Mouse (Mus musculus) kidney, embryonic 14.5 days (tissue): ENCODE data around the gene Nudcd3. TPM values are rescaled to one million over a fixed set of nuclear protein-coding genes. Genes with fewer than 3 reads are reported as not detected.
A peak's percentile ranks its signal among the peaks of the same experiment; 100 is the strongest.
"Not testable (repeated sequence)": the region's sequence is repeated elsewhere in the genome, so short reads cannot be mapped to it uniquely, and the experiment has no call there.

ENCODE experiments used
- ATAC-seq: fragments of 200-750 bp; cut with Nextera tagmentation; 2 replicates; pipeline ENCODE4 v1.8.0; 2017; ENCODE audit warnings: moderate number of reproducible peaks, mild to moderate bottlenecking, moderate TSS enrichment, moderate library complexity; ENCODE audit not compliant: low FRiP score, low TSS enrichment
- H3K27ac ChIP-seq: fragments of 300-500 bp; sonication (generic); 2 replicates; pipeline ENCODE4 v1.5.1; 2014; ENCODE audit warnings: low read depth, mild to moderate bottlenecking, low read length, moderate library complexity, mixed read lengths
- H3K27me3 ChIP-seq: fragments of 300-500 bp; sonication (generic); 2 replicates; pipeline ENCODE4 v1.6.1; 2014; ENCODE audit warnings: mild to moderate bottlenecking, low read length; ENCODE audit not compliant: control insufficient read depth, insufficient read depth
- H3K36me3 ChIP-seq: fragments of 300-500 bp; sonication (generic); 2 replicates; pipeline ENCODE4 v1.6.1; 2014; ENCODE audit warnings: low read length, mixed read lengths; ENCODE audit not compliant: control insufficient read depth, insufficient read depth
- H3K4me1 ChIP-seq: fragments of 300-500 bp; sonication (generic); 2 replicates; pipeline ENCODE4 v1.6.1; 2014; ENCODE audit warnings: low read length, mixed read lengths; ENCODE audit not compliant: control insufficient read depth, insufficient read depth
- H3K4me2 ChIP-seq: fragments of 300-500 bp; sonication (generic); replicated peaks from 2 replicates; pipeline ENCODE4 v1.6.1; 2014; ENCODE audit warnings: low read depth, mild to moderate bottlenecking, low read length
- H3K4me3 ChIP-seq: fragments of 300-500 bp; sonication (generic); 2 replicates; pipeline ENCODE4 v1.5.1; 2014; ENCODE audit warnings: mild to moderate bottlenecking, low read length
- H3K9ac ChIP-seq: fragments of 300-500 bp; sonication (generic); 2 replicates; pipeline ENCODE4 v1.6.1; 2014; ENCODE audit warnings: low read depth, mild to moderate bottlenecking, low read length, moderate library complexity
- H3K9me3 ChIP-seq: fragments of 300-500 bp; sonication (generic); 2 replicates; pipeline ENCODE4 v1.6.1; 2016; ENCODE audit warnings: low read length; ENCODE audit not compliant: control insufficient read depth
- WGBS: fragments of 180-500 bp; shearing (Covaris S2); extraction: QIAGEN DNeasy Blood & Tissue Kit; methylation state at CpG from one replicate; pipeline ENCODE4 v1.1.7; 2014; 5-methylcytosine and 5-hydroxymethylcytosine counted together
- polyA plus RNA-seq: library from polyadenylated mRNA; unstranded; fragments of >200 nt; fragmentation: Nextera tagmentation; extraction: Ambion mirVana; gene quantifications from 2 replicates; pipeline ENCODE4 v1.2.1, GENCODE M21; 2014

The Nudcd3 gene
- polyA plus RNA-seq, 1 experiment from 2014 or later = 36.0 TPM

DNA sequence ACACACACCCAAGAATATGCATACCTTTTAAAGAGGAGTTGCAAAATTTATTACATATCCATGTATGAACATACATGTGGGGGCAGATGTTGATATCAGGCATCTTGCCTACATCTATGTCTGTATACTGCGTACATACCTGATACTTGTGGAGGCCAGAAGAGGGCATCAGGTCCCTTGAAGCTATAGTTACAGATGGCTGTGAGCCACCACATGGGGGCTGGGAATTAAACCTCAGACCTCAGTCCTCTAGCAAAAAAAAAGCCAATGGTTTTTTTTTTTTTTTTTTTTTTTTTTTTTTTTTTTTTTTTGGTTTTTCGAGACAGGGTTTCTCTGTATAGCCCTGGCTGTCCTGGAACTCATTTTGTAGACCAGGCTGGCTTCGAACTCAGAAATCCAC is 103.6 kb downstream of the Nudcd3 start:
- H3K27me3 ChIP-seq, ATAC-seq, H3K27ac ChIP-seq, H3K9me3 ChIP-seq, H3K36me3 ChIP-seq, H3K4me3 ChIP-seq, H3K4me1 ChIP-seq, H3K9ac ChIP-seq, H3K4me2 ChIP-seq: not testable (repeated sequence)
- WGBS = 75% methylated on average over 3 of the region's 3 CpGs

DNA sequence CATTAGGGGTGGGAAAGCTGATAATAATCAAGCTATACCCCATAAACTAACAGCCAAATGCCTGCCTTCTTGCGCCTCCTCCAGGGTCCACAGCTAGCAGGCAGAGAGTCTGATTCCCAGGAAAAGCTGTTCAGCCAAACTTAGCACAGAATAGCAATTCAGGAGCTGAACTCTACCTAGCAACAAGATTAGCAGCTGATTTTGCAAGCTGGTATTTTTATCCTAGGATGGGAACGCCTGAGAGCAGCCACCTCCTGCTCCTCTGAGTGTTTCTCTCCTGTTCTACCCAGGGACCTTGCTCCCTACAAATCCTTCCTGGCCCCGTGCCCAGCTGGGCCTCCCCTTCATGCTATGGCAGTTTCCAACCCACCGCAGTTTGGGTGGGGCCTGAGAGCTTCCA is 113.2 kb downstream of the Nudcd3 start:
- no peak overlapping the region for H3K27ac ChIP-seq
- no peak overlapping the region for H3K9ac ChIP-seq
- 65% methylated on average over 4 of the region's 4 CpGs for WGBS
- no peaks in the 10 kb centered on the region for H3K27me3 ChIP-seq
- no peaks in the 10 kb centered on the region for H3K9me3 ChIP-seq
- no peak overlapping the region for H3K4me2 ChIP-seq
- ATAC-seq = no peak
- H3K36me3 ChIP-seq = no peaks in the 10 kb centered on the region
- no peaks in the 10 kb centered on the region for H3K4me1 ChIP-seq
- no peak overlapping the region for H3K4me3 ChIP-seq

DNA sequence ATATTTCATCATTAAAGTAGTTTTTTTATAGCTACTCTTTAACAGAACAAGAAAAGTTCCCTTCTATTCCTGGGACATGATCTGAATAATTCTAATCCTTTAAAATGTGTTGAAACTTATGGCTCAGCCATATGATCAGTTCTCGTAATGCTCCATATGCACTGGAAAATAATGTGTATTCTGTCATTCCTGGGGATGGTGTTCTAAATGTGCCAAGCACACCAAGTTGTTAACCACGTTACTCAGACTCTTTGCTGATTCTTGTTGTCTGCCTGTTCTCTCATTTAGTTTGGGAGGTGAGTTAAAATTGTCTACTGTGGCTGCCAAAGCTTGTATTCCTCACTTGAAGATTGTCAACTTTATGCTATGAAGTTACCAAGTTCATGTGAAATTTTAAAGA is 121.5 kb downstream of the Nudcd3 start:
- 88% methylated on average over 2 of the region's 2 CpGs for WGBS
- Histone ChIP-seq H3K36me3 (no peaks in the 10 kb centered on the region), H3K4me1 (no peaks in the 10 kb centered on the region), H3K4me3 (no peak overlapping the region), H3K9me3 (no peaks in the 10 kb centered on the region), H3K27me3 (no peaks in the 10 kb centered on the region), H3K9ac (no peak overlapping the region), H3K27ac (no peak overlapping the region), H3K4me2 (no peak overlapping the region)
- ATAC-seq = no peak

DNA sequence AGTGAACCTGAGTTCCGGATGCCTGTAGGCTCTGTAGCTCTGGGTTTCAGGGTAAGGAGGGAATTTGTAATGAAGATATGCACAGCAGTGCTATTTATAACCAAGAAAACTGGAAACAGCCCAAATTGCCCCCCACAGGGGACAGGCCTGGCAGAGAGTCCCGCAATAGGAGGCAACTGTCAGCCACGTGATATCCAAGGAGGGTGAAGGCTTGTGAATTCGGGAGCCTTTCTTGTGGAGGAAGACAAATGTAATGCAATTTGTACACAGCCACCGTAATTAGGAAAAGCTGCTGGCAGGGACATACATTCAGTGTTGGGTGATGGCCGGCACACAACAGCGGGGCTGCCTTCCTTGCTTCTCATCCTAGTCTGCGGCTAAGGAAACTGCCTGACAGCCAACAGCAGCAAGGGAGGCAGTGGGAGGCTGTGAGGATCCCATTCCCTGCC is 124.6 kb downstream of the Nudcd3 start:
- Histone ChIP-seq H3K4me1 (no peaks in the 10 kb centered on the region), H3K27ac (no peak overlapping the region), H3K4me3 (no peak overlapping the region), H3K9ac (no peak overlapping the region), H3K4me2 (no peak overlapping the region), H3K9me3 (no peaks in the 10 kb centered on the region), H3K27me3 (no peaks in the 10 kb centered on the region), H3K36me3 (no peaks in the 10 kb centered on the region)
- ATAC-seq = no peak
- 78% methylated on average over 8 of the region's 8 CpGs for WGBS

DNA sequence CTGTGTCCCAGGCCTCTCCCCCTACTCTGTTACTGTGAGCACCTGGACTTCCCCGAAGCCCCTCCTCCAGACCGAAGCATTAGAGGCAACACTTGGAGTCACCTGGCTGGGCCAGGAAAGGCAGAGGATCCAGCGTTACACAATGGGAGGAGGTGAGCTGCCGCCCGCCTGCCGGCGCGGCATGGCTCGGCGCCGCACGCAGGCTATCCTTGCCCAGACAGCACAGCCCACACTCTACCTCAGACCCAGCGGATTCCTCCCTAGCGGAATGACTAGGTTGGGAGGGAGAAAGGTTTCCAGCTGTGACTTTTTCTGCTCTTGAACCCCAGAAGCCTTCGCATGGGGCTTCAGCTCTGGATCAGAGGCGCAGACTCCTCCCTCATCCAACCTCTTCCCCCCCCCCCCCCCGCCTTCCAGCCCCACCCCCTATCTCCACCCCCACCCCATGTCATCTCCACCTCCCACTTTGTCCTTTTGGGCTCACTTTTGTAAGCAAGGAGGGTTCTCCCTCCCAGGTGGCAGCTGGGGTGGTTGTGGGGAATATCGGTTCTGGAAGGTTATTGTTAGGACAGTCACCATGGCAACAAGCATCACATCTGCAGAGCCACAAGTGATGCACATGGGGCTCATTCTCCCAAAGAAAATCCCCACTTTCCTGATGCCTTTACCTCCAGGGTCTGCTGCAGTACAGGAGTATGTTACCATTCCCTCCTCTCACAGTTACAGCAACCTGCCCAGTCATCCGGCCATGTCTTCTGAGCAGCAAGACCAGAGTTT is 131.8 kb downstream of the Nudcd3 start:
- H3K4me1 ChIP-seq = peaks cover 14% of the 10 kb centered on the region
- no peaks in the 10 kb centered on the region for H3K36me3 ChIP-seq
- WGBS = 7% methylated on average over 18 of the region's 19 CpGs
- H3K27me3 ChIP-seq = peaks cover 56% of the 10 kb centered on the region
- ATAC-seq = no peak
- H3K9ac ChIP-seq = no peak overlapping the region
- H3K27ac ChIP-seq = no peak overlapping the region
- H3K4me3 ChIP-seq = peak overlapping the region; percentile 10; the same call in 1 of the 2 replicates
- H3K4me2 ChIP-seq = peak overlapping the region; percentile 19; the same call in 1 of the 2 replicates
- no peaks in the 10 kb centered on the region for H3K9me3 ChIP-seq

DNA sequence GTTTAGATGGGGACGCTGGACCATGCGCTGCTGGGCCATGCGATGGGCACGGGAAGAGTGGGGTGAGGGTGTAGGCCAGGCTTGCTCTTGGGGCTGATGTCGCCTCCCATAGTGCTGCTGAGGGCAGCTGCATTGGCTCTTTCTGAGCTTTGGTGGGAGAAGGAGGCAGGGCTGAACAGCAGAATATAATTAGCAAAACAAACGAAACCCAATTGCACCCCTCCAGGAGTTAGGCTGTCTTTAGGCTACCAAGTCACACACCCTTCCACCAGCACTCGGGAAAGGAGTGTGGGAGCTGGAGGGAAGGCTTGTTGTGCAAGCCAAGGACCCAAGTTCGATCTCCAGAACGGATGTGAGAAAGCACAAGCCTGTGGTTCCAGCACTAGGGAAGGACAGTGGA is 133.1 kb downstream of the Nudcd3 start:
- Histone ChIP-seq H3K27ac (no peak overlapping the region), H3K9me3 (no peaks in the 10 kb centered on the region), H3K27me3 (peaks cover 60% of the 10 kb centered on the region), H3K4me3 (no peak overlapping the region), H3K36me3 (no peaks in the 10 kb centered on the region), H3K9ac (no peak overlapping the region), H3K4me2 (no peak overlapping the region), H3K4me1 (peaks cover 14% of the 10 kb centered on the region)
- no peak for ATAC-seq
- 41% methylated on average over 9 of the region's 9 CpGs for WGBS

DNA sequence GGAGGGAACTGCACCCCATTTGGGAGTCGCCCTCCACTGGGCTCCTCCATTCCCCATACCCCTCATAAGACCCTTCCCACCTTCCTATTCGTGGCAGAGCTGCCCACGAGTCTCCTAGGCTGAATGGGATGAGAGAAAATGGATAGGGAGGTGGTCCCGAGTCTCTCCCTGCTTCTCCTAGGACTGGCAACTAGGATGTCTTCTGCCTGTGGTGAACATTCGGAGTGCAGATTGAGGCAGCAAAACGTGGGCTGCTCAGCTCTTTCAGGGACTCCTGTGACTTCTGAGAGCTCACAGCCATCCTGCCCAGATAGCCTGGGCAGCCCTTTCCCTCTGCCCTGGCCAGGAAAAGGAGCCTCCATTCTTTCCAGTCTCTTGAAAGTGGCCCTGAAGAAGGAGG is 134.0 kb downstream of the Nudcd3 start, which contains the start of gene Camk2b:
Gene Camk2b (minus strand): TSS at position 187 of the 400 bp plus-strand sequence.
- 14% methylated on average over 6 of the region's 6 CpGs for WGBS
- no peaks in the 10 kb centered on the region for H3K36me3 ChIP-seq
- peak within 1 kb of the TSS; percentile 47 for H3K9ac ChIP-seq

DNA sequence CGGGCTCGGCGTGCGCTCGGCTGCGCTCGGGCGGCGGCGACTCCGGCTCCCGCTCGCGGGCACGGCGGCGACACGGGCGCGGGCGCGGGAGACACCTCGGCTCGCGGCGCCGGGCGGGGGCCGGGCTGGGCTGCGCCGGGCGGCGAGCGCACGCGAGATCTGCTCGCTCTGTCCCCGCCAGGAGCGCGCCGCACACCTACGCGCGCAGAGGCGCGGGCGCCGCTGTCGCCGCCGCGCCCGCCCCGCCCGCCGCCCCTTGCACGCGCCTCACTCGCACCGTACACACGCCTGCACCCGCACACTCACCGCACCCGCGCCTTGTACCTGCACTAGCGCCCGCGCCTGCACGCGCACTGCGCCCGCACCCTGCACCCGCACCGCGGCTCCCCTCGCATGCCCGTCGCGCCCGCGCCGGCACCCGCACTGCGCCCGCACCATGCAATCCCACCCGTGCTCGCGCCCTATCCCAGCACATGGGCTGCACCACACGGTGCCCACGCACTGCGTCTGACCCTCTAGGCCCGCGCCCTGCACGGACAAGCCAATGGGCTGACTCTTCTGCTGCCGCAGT is 134.6 kb downstream of the Nudcd3 start:
- Histone ChIP-seq H3K4me1 (peaks cover 14% of the 10 kb centered on the region), H3K36me3 (no peaks in the 10 kb centered on the region), H3K9me3 (no peaks in the 10 kb centered on the region), H3K27me3 (peaks cover 60% of the 10 kb centered on the region), H3K4me3 (peak overlapping the region; percentile 65), H3K27ac (no peak overlapping the region), H3K4me2 (peak overlapping the region; percentile 97), H3K9ac (peak overlapping the region; percentile 47)
- ATAC-seq = peak; percentile 42; the same call in 1 of the 2 replicates
- WGBS = under 1% methylated on average over 55 of the region's 95 CpGs

More for the DNA sequence above, 134.0 kb downstream of the Nudcd3 start, which contains the start of gene Camk2b:
- ATAC-seq = no peak
- H3K4me3 ChIP-seq = peak within 1 kb of the TSS; percentile 65
- H3K9me3 ChIP-seq = no peaks in the 10 kb centered on the region
- H3K4me2 ChIP-seq = peak within 1 kb of the TSS; percentile 97
- H3K27ac ChIP-seq = no peak within 1 kb of the TSS
- peaks cover 60% of the 10 kb centered on the region for H3K27me3 ChIP-seq
- H3K4me1 ChIP-seq = peaks cover 14% of the 10 kb centered on the region

DNA sequence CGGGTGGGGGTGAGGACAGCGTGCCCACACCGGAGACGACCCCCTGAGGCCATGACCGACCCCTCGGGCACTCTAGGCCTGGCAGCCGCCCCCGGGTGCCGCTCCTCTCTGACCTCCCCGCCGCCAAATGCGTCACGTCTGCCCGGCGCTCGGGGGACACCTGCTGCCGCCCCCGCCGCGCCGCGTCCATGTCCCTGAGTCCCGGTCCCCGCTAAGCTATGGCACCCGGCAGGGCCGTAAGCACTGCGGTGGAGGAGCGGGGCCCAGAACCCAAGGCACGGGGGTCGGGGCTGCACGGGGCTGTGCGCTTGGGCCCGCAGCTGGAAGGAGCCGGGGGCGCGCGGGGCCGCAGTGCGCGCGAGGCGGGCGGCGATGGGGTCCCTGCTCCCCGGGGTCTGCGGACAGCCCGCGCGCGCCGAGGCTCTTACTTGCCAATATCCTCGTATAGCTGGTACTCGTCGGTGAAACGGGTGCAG is 135.1 kb downstream of the Nudcd3 start:
- Histone ChIP-seq H3K4me1 (peaks cover 14% of the 10 kb centered on the region), H3K4me2 (peak overlapping the region; percentile 97), H3K9ac (peak overlapping the region; percentile 47), H3K27ac (no peak overlapping the region), H3K27me3 (peaks cover 60% of the 10 kb centered on the region), H3K36me3 (no peaks in the 10 kb centered on the region), H3K4me3 (peak overlapping the region; percentile 65), H3K9me3 (no peaks in the 10 kb centered on the region)
- no peak for ATAC-seq
- under 1% methylated on average over 54 of the region's 55 CpGs for WGBS
